Mouse (Mus musculus): ENCODE measurements around the gene Sgsm3.

- TF ChIP-seq POLR2A (IDR thresholded peaks at IDR 0.05; ENCODE audit: insufficient read depth, low read depth, low read length) (no peak), CTCF (IDR thresholded peaks at IDR 0.05; ENCODE audit: insufficient read depth, low read depth, low read length) (no peak)
These were observed 72.9 kb downstream of the Sgsm3 start for GRCm38 (mm10) chr15:81050488-81050887.
